Mouse (Mus musculus) E14TG2a.4 (cell line): ENCODE data around the gene Pde1a.

Experiments used
- H3K27me3 ChIP-seq: 2 replicates; pipeline ENCODE4 v1.6.1; 2014; ENCODE audit warnings: low read length, control low read depth; ENCODE audit not compliant: insufficient read depth
- H3K36me3 ChIP-seq: 2 replicates; pipeline ENCODE4 v1.6.1; 2014; ENCODE audit warnings: low read length, control low read depth; ENCODE audit not compliant: insufficient read depth
- H3K4me1 ChIP-seq: replicated peaks from 2 replicates; pipeline ENCODE4 v1.6.1; 2014; ENCODE audit warnings: low read depth, low read length, control low read depth
- H3K4me3 ChIP-seq: replicated peaks from 2 replicates; pipeline ENCODE4 v1.5.1; 2014; ENCODE audit warnings: mild to moderate bottlenecking, low read length
- H3K9me3 ChIP-seq: 2 replicates; pipeline ENCODE4 v1.6.1; 2014; ENCODE audit warnings: low read length, control low read depth
- CTCF ChIP-seq: conservative IDR thresholded peaks from 2 replicates; pipeline ENCODE4 v1.5.1; 2014; ENCODE audit warnings: low read length
- NANOG ChIP-seq: IDR thresholded peaks from 2 replicates; pipeline ENCODE4 v1.6.1; 2014; ENCODE audit warnings: borderline replicate concordance, low read length, mixed read lengths
- POU5F1 ChIP-seq: IDR thresholded peaks from 2 replicates; pipeline ENCODE4 v1.6.1; 2014; ENCODE audit warnings: low read length, borderline replicate concordance

The Pde1a gene

DNA sequence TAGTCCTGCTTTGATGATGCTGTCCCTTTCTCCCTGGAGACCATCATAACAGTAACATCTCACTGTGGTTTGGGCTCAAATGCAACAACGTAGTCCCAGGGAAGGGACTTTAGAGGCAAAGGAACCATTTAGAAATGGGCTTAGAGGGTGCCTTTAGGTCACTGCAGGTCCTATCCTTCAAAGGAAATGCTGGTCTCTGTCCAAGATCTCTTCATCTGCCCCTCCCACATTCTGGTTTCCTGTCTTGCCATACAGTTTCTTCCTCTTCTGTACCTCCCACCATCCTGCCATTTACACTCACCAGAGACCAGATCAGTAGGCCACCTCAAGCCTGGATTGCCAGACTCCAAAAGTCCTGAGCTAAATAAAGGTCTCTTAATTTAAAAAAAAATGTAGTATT lies 150.3 kb downstream of the Pde1a start:
- Histone ChIP-seq H3K4me1 (no peaks in the 10 kb centered on the region), H3K9me3 (no peaks in the 10 kb centered on the region), H3K27me3 (no peaks in the 10 kb centered on the region), H3K36me3 (no peaks in the 10 kb centered on the region), H3K4me3 (no peak overlapping the region)
- no peak for TF ChIP-seq POU5F1
- TF ChIP-seq NANOG = no peak
- no peak for TF ChIP-seq CTCF

DNA sequence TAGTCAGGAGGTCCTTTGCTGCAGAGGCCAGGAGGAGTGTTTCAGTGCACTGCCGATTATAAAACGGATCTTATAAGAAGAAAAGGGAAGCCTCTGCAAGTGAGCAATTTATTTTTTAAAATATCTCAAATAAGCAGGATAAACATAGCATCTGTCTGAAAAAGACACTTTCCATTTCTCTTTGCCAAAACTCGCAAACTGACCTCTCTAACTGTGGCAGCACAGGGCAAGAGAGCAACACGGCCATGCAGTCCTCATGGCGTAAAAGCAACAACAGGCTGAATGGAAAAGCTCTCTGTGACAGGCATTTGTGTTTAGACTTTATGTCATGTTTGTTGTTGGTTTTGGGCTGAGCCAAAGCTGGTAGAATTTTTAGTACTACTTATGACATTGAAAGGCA lies 152.0 kb downstream of the Pde1a start:
- Histone ChIP-seq H3K4me1 (no peaks in the 10 kb centered on the region), H3K4me3 (no peak overlapping the region), H3K9me3 (no peaks in the 10 kb centered on the region), H3K36me3 (no peaks in the 10 kb centered on the region), H3K27me3 (no peaks in the 10 kb centered on the region)
- TF ChIP-seq NANOG (no peak), POU5F1 (no peak), CTCF (no peak)

DNA sequence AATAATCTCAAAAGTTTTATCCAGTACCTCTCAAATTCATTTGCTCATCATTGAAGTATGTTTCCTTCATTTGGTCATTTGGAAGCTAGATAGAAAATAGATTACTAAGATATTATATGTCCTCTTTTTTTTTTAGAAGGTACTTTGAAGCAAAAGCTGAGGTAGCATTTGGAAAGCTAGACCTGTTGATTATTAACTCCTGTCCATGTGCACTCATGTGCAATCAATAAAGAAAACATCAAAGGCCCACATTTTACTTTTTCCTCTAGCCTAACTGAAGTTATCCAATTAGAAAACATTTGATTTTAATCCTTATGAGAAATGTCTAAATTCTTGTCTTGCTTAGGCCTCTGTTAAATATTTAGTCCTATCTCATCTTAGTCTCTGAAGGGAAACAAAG lies 153.3 kb downstream of the Pde1a start:
- Histone ChIP-seq H3K4me3 (no peak overlapping the region), H3K4me1 (no peaks in the 10 kb centered on the region), H3K9me3 (no peaks in the 10 kb centered on the region), H3K27me3 (no peaks in the 10 kb centered on the region), H3K36me3 (no peaks in the 10 kb centered on the region)
- TF ChIP-seq POU5F1 (no peak), CTCF (no peak), NANOG (no peak)

DNA sequence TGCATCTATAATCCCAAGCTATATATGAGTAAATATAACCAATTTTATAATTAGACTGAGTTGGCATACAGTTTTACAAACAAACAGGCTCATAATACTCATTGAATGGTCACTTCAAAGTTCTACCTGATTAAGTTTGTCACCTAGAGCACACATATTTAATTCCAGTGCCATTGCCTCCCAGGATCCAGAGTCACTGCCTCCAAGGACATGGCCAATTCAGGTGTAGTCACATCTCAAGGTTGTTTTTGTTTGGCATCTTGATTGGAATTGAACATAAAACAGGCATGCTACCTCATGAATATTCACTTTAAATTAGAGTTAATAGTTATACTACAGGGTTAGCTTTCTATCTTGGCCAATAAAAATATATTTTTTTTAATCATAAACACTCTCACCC lies 157.0 kb downstream of the Pde1a start:
- TF ChIP-seq POU5F1 = no peak
- TF ChIP-seq NANOG = no peak
- TF ChIP-seq CTCF = no peak

DNA sequence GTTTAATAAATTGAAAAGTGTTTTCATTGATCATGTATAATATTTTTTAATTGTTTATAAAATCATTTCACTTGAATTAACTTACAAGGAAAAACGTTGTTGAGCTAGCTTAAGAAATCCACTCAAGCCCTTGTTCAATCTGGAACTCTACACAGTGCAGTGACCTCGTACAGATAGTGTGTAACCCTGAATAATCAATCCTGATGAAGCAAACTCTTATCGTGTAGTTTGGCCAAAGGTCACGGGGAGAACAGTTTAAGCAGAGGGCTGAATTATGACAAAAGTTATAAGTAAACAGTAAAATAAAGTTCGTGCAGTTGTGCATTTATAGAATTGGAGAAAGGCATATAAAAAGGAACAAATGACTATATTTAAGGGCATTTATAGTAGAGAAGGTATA lies 159.7 kb downstream of the Pde1a start:
- no peaks in the 10 kb centered on the region for H3K4me1 ChIP-seq
- no peaks in the 10 kb centered on the region for H3K27me3 ChIP-seq
- TF ChIP-seq NANOG (no peak), POU5F1 (no peak), CTCF (no peak)
- H3K9me3 ChIP-seq = no peaks in the 10 kb centered on the region
- H3K4me3 ChIP-seq = no peak overlapping the region
- H3K36me3 ChIP-seq = no peaks in the 10 kb centered on the region

More for the DNA sequence above, 157.0 kb downstream of the Pde1a start:
- H3K36me3 ChIP-seq = no peaks in the 10 kb centered on the region
- no peaks in the 10 kb centered on the region for H3K4me1 ChIP-seq
- H3K27me3 ChIP-seq = no peaks in the 10 kb centered on the region
- no peaks in the 10 kb centered on the region for H3K9me3 ChIP-seq
- no peak overlapping the region for H3K4me3 ChIP-seq

GRCm38 (mm10) chr2:79966681-79967506 lies 162.4 kb downstream of the Pde1a start:
- H3K27me3 ChIP-seq = no peaks in the 10 kb centered on the region
- no peaks in the 10 kb centered on the region for H3K36me3 ChIP-seq
- H3K4me1 ChIP-seq = no peaks in the 10 kb centered on the region
- TF ChIP-seq CTCF (no peak), POU5F1 (no peak), NANOG (no peak)
- H3K9me3 ChIP-seq = peaks cover 4% of the 10 kb centered on the region
- H3K4me3 ChIP-seq = no peak overlapping the region

DNA sequence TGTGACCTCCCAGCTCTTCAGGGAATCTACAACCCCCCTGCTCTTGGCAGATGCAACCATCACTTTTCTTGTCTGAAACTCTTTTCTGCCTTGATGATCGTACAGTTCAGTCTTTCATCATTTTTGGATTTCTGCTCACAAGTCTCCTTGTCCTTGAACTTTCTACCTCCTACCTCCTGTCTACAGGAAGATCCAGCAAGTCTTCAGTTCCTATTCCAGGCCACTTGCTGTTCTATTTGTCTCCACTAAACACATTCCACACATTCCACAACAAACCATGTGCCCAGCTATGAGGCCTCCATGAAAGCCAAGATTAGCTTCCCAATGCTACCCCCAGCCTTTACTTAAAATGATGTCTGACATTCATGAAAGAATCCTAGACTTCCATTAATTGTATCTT lies 163.2 kb downstream of the Pde1a start:
- peaks cover 8% of the 10 kb centered on the region for H3K9me3 ChIP-seq
- no peaks in the 10 kb centered on the region for H3K27me3 ChIP-seq
- no peaks in the 10 kb centered on the region for H3K36me3 ChIP-seq
- H3K4me3 ChIP-seq = no peak overlapping the region
- TF ChIP-seq POU5F1 (no peak), NANOG (no peak), CTCF (no peak)
- no peaks in the 10 kb centered on the region for H3K4me1 ChIP-seq

DNA sequence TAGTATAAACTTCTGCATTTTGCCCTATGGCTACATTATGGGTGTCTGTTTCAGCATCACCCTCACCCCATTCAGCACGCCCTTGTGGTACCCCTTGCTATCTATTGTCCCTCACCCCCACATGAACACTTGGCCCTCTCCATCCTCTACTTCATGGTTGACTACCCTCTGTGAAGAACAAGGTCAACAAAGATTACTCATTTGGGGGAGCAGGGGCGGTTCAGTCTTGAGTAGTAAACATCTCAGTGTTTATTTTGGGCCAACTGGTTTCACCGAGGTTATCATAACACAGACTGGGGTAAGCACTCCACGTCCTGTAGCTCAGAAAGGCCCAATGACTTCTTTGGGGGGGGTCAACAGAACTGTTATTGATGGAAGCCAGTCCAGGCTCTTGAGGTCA lies 164.3 kb downstream of the Pde1a start:
- TF ChIP-seq POU5F1 (no peak), NANOG (no peak), CTCF (no peak)

DNA sequence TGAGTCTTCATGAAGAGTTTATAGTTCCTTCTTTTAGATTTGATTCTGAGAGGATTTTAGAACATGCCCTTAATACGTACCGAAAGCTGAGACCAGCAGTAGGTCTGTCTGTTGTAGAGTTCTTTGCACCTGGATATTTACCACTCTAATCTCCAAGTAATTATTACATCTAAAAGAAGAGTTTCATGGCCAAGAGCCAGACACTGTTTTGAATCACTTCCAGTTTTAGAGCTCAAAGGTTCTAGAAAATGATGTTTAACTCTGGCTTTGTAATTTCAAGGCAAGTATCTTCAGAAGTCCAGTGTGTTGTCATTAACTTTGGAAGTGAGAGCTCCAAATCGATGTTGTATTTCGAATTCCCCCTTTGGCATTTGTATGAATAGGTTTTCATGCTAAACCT lies 167.8 kb downstream of the Pde1a start:
- Histone ChIP-seq H3K4me1 (no peaks in the 10 kb centered on the region), H3K36me3 (no peaks in the 10 kb centered on the region), H3K9me3 (peaks cover 8% of the 10 kb centered on the region), H3K4me3 (no peak overlapping the region), H3K27me3 (no peaks in the 10 kb centered on the region)
- TF ChIP-seq NANOG (no peak), CTCF (no peak), POU5F1 (no peak)

More for the DNA sequence above, 164.3 kb downstream of the Pde1a start:
- Histone ChIP-seq H3K4me3 (no peak overlapping the region), H3K9me3 (peaks cover 8% of the 10 kb centered on the region), H3K27me3 (no peaks in the 10 kb centered on the region), H3K36me3 (no peaks in the 10 kb centered on the region), H3K4me1 (no peaks in the 10 kb centered on the region)
